Mouse (Mus musculus) hindbrain, embryonic 11.5 days (tissue): ENCODE data around the gene Rbm18. TPM values are rescaled to one million over a fixed set of nuclear protein-coding genes. Genes with fewer than 3 reads are reported as not detected.
"Not testable (repeated sequence)": the region's sequence is repeated elsewhere in the genome, so short reads cannot be mapped to it uniquely, and the experiment has no call there.

Experiments
- ATAC-seq: fragments of 200-750 bp; cut with Nextera tagmentation; 2 replicates; pipeline ENCODE4 v1.8.0; 2017; ENCODE audit warnings: mild to moderate bottlenecking, moderate TSS enrichment, moderate library complexity; ENCODE audit not compliant: low FRiP score
- DNase-seq: peaks from one replicate; pipeline ENCODE4 v3.0.0-alpha.2; 2015; ENCODE audit warnings: low spot score
- H3K27ac ChIP-seq: fragments of 300-500 bp; sonication (generic); 2 replicates; pipeline ENCODE4 v1.5.1; 2014; ENCODE audit warnings: mild to moderate bottlenecking, low read depth, low read length
- H3K27me3 ChIP-seq: fragments of 300-500 bp; sonication (generic); 2 replicates; pipeline ENCODE4 v1.6.1; 2014; ENCODE audit warnings: mild to moderate bottlenecking, low read length, moderate library complexity, mixed read lengths; ENCODE audit not compliant: control insufficient read depth, insufficient read depth
- H3K36me3 ChIP-seq: fragments of 300-500 bp; sonication (generic); 2 replicates; pipeline ENCODE4 v1.6.1; 2014; ENCODE audit warnings: mild to moderate bottlenecking, low read length, moderate library complexity, mixed read lengths; ENCODE audit not compliant: control insufficient read depth, insufficient read depth
- H3K4me1 ChIP-seq: fragments of 300-500 bp; sonication (generic); replicated peaks from 2 replicates; pipeline ENCODE4 v1.6.1; 2014; ENCODE audit warnings: low read length, mixed read lengths; ENCODE audit not compliant: control insufficient read depth, insufficient read depth
- H3K4me2 ChIP-seq: fragments of 300-500 bp; sonication (generic); replicated peaks from 2 replicates; pipeline ENCODE4 v1.6.1; 2014; ENCODE audit warnings: mild to moderate bottlenecking, low read depth, low read length
- H3K4me3 ChIP-seq: fragments of 300-500 bp; sonication (generic); 2 replicates; pipeline ENCODE4 v1.5.1; 2014; ENCODE audit warnings: low read depth, low read length
- H3K9ac ChIP-seq: fragments of 300-500 bp; sonication (generic); 2 replicates; pipeline ENCODE4 v1.6.1; 2014; ENCODE audit warnings: low read depth, low read length
- H3K9me3 ChIP-seq: fragments of 300-500 bp; sonication (generic); 2 replicates; pipeline ENCODE4 v1.6.1; 2016; ENCODE audit warnings: low read length; ENCODE audit not compliant: control insufficient read depth
- WGBS: fragments of 180-500 bp; shearing (Covaris S2); extraction: QIAGEN DNeasy Blood & Tissue Kit; methylation state at CpG from one replicate; pipeline ENCODE4 v1.1.7; 2014; 5-methylcytosine and 5-hydroxymethylcytosine counted together
- polyA plus RNA-seq: library from polyadenylated mRNA; unstranded; fragments of >200 nt; fragmentation: Nextera tagmentation; extraction: Ambion mirVana; gene quantifications from 2 replicates; pipeline ENCODE4 v1.2.1, GENCODE M21; 2014

Rbm18 gene
- polyA plus RNA-seq, result 121 and 131 TPM in 2 replicates

DNA sequence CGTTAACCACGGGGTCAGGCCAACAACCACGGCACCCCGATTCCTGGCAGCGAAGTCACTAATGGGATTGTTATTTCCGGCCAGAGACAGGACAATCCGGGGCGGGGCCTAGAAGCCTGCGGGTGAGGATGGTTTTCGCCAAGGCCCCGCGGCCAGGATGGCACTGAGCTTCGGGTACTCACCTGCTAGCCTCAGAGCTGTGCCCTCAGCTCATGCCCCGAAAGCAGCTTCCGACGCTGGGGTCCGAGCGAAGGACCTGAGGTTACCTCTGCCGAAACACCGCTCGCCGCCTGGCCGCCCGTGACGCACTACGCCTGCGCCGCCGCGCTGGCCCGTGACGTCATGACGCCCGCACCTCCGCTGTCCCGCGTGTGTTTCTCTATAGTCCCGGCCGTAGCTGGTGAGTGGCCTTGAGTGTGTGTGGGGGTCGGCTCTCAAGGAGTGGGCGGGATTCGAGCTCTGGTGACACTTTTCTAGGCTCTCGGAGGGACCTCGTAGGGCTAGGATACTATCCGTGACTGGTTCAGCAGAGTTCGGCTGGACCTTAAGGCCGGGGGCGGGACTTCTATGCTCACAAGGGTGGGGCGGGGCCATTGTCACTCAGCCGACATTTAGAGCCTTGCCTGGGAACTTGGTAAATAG, at the start of gene Rbm18, which contains the start of gene Mrrf:
Gene Rbm18 (minus strand): TSS at position 474 of the 642 bp plus-strand sequence.
Gene Mrrf (plus strand): TSS at position 90 of the 642 bp plus-strand sequence.
- H3K9me3 ChIP-seq, result no peaks in the 10 kb centered on the region
- 0 out of 2 replicates have a peak, but pooled peaks cover 8% of the 10 kb centered on the region for H3K36me3 ChIP-seq
- peak within 1 kb of the TSS; percentile 73 for H3K4me3 ChIP-seq
- peak; percentile 94 for DNase-seq
- no peaks in the 10 kb centered on the region for H3K4me1 ChIP-seq
- ATAC-seq, result peak; percentile 99
- H3K4me2 ChIP-seq, result peak within 1 kb of the TSS; percentile 64
- H3K27ac ChIP-seq, result peak within 1 kb of the TSS; percentile 82
- no peaks in the 10 kb centered on the region for H3K27me3 ChIP-seq
- under 1% methylated on average over 50 of the region's 50 CpGs for WGBS
- peak within 1 kb of the TSS; percentile 86 for H3K9ac ChIP-seq

GRCm38 (mm10) chr2:36184876-36185275, 48.3 kb upstream of the Rbm18 start:
- no peaks in the 10 kb centered on the region for H3K27me3 ChIP-seq
- DNase-seq (no peak), ATAC-seq (no peak)
- H3K4me1 ChIP-seq, result no peaks in the 10 kb centered on the region
- H3K9me3 ChIP-seq, result no peaks in the 10 kb centered on the region
- H3K4me2 ChIP-seq, result no peak overlapping the region
- H3K36me3 ChIP-seq, result no peaks in the 10 kb centered on the region
- 82% methylated on average over 6 of the region's 6 CpGs for WGBS
- no peak overlapping the region for H3K4me3 ChIP-seq
- H3K27ac ChIP-seq, result no peak overlapping the region
- H3K9ac ChIP-seq, result no peak overlapping the region

DNA sequence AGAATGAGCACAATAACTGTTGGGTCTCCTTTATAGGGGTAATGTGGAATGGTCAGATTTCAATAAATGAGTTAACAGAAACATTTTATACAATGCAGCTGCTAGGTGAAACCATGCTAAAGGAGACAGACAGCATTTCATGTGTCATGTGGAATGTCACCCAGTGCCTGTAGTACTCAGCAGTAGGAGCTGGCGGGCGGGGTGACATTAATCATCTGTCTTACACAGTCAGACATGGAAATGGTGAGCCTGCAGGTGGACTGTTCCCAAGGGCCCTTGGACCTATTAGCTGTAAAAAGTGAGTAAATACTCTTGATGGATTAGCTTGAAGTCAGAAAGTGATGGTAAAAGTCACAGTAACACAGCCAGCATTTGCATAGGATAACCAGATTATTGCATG, 47.6 kb upstream of the Rbm18 start:
- Histone ChIP-seq H3K9me3 (no peaks in the 10 kb centered on the region), H3K36me3 (no peaks in the 10 kb centered on the region), H3K4me3 (no peak overlapping the region), H3K4me1 (no peaks in the 10 kb centered on the region), H3K27ac (no peak overlapping the region), H3K4me2 (no peak overlapping the region), H3K27me3 (no peaks in the 10 kb centered on the region), H3K9ac (no peak overlapping the region)
- WGBS, result 94% methylated on average over 2 of the region's 2 CpGs
- ATAC-seq, result no peak
- no peak for DNase-seq

GRCm38 (mm10) chr2:36183278-36183677, 46.7 kb upstream of the Rbm18 start:
- no peaks in the 10 kb centered on the region for H3K4me1 ChIP-seq
- H3K27ac ChIP-seq, result no peak overlapping the region
- ATAC-seq, result no peak
- H3K4me3 ChIP-seq, result no peak overlapping the region
- H3K27me3 ChIP-seq, result no peaks in the 10 kb centered on the region
- no peak overlapping the region for H3K4me2 ChIP-seq
- H3K9me3 ChIP-seq, result no peaks in the 10 kb centered on the region
- no peaks in the 10 kb centered on the region for H3K36me3 ChIP-seq
- no peak overlapping the region for H3K9ac ChIP-seq
- WGBS, result 89% methylated on average over 1 of the region's 2 CpGs
- no peak for DNase-seq

DNA sequence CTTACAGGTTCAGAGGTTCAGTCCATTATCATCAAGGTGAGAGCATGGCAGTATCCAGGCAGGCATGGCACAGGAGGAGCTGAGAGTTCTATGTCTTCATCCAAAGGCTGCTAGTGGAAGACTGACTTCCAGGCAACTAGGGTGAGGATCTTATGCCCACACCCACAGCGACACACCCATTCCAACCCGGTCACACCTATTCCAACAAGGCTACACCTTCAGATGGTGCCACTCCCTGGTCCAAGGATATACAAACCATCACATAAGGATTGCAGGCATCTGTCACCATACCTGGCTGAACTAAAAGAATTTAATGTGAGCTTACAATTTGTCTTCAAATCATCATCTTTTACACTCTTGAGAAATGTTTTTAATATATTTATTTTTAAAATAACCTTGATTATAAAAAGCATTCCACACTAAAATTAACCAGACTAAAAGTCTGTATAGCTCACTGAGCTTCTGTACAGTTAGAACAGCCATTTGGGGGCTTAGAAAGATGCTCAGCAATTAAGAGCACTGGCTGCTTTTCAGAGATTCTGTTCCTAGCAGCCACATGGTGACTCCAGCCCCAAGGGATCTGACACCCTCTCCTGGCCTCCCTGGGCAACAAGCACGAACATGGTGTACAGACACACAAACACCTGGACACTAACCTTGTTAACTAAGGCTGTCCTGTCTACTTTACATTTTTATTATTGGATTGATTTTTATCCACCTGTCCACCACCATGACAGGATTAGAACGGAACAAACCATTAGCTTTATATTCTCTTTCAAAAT, 45.2 kb upstream of the Rbm18 start:
- H3K9ac ChIP-seq, H3K27ac ChIP-seq, H3K4me2 ChIP-seq, DNase-seq, ATAC-seq, H3K4me1 ChIP-seq, H3K36me3 ChIP-seq, H3K4me3 ChIP-seq, H3K9me3 ChIP-seq, H3K27me3 ChIP-seq: not testable (repeated sequence)
- WGBS, result 85% methylated on average over 4 of the region's 4 CpGs

DNA sequence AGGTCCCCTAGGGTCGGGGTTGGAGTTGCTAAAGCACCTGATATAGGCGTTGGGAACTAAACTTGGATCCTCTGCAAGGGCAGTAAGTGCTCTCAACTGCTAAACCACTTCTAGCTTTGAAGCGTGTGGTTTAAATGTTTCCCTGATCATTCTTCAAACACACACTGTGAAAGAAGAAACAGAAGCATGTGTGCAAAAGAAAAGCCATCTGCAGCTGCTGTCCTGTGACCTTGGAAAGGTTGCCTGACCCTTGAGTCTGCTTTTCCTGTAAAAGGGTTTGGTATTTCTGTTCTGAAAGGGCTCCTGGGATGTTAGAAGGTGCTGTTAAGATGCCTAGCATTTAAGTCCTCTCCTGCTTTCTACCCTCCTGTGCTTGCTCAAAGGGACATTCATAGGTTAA, 42.9 kb upstream of the Rbm18 start:
- no peaks in the 10 kb centered on the region for H3K36me3 ChIP-seq
- H3K9me3 ChIP-seq, result no peaks in the 10 kb centered on the region
- H3K27me3 ChIP-seq, result no peaks in the 10 kb centered on the region
- H3K4me2 ChIP-seq, result no peak overlapping the region
- DNase-seq (no peak), ATAC-seq (no peak)
- no peaks in the 10 kb centered on the region for H3K4me1 ChIP-seq
- no peak overlapping the region for H3K27ac ChIP-seq
- no peak overlapping the region for H3K4me3 ChIP-seq
- H3K9ac ChIP-seq, result no peak overlapping the region
- WGBS, result 62% methylated on average over 3 of the region's 3 CpGs

DNA sequence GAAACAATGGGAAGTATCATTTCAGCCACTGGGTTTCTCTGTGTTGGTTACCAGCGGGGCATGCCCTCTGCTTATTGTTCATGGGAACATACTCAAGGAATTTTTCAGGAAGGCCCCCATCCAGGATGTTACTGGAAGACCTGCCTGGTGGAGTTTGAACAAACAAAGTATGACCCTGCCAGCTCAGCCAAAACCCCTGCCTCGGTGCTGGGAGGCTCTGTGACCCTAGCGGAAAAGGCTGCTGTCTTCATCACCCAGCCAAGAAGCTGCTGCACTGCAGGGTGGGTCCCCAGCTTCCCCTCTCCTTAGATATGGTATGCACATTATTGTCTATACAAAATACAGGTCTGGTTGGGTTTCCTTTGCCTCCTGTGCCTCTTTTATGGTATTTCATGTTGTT, 36.0 kb upstream of the Rbm18 start:
- H3K9me3 ChIP-seq, result no peaks in the 10 kb centered on the region
- ATAC-seq, result no peak
- no peak overlapping the region for H3K9ac ChIP-seq
- no peaks in the 10 kb centered on the region for H3K36me3 ChIP-seq
- H3K4me3 ChIP-seq, result no peak overlapping the region
- H3K27ac ChIP-seq, result no peak overlapping the region
- no peaks in the 10 kb centered on the region for H3K27me3 ChIP-seq
- no peaks in the 10 kb centered on the region for H3K4me1 ChIP-seq
- WGBS, result 83% methylated on average over 3 of the region's 3 CpGs
- no peak overlapping the region for H3K4me2 ChIP-seq
- no peak for DNase-seq

DNA sequence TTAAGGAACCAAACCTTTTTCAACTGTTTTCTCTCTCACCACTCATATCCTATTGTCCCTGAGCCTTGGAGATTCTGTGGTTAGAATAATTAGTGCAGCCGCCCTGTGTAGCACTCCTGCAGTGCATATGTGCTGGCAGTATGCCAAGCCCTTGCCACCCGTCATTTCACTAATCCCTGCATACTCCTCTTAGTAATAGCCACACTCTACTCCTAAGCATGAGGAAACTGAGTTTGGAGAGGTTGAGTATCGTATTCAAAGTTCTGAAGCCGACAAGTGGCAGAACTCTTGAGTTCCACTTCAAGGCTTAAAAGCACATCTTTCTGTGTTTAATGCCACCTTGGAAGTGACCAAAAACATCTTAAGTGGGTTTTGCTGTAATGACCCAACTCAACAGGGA, 35.6 kb upstream of the Rbm18 start:
- ATAC-seq, result no peak
- Histone ChIP-seq H3K36me3 (no peaks in the 10 kb centered on the region), H3K4me3 (no peak overlapping the region), H3K4me2 (no peak overlapping the region), H3K9me3 (no peaks in the 10 kb centered on the region), H3K9ac (no peak overlapping the region), H3K27me3 (no peaks in the 10 kb centered on the region), H3K27ac (no peak overlapping the region), H3K4me1 (no peaks in the 10 kb centered on the region)
- no peak for DNase-seq
- 77% methylated on average over 4 of the region's 4 CpGs for WGBS

GRCm38 (mm10) chr2:36169176-36169575, 32.6 kb upstream of the Rbm18 start:
- WGBS, result 96% methylated on average over 4 of the region's 4 CpGs
- no peak for DNase-seq
- no peak overlapping the region for H3K27ac ChIP-seq
- H3K4me1 ChIP-seq, result no peaks in the 10 kb centered on the region
- no peaks in the 10 kb centered on the region for H3K36me3 ChIP-seq
- no peak overlapping the region for H3K9ac ChIP-seq
- H3K4me3 ChIP-seq, result no peak overlapping the region
- no peak for ATAC-seq
- no peaks in the 10 kb centered on the region for H3K27me3 ChIP-seq
- H3K4me2 ChIP-seq, result no peak overlapping the region
- H3K9me3 ChIP-seq, result no peaks in the 10 kb centered on the region
